Mouse (Mus musculus) lung, adult 2 months (tissue): ENCODE measurements around the gene Olfr69. TPM values are rescaled to one million over a fixed set of nuclear protein-coding genes. Genes with fewer than 3 reads are reported as not detected.
"Not testable (repeated sequence)": the region's sequence is repeated elsewhere in the genome, so short reads cannot be mapped to it uniquely, and the experiment has no call there.

ENCODE experiments used
- DNase-seq: peaks from one replicate; pipeline ENCODE4 v3.0.0; 2022
- H3K4me1 ChIP-seq: fragments of 200-500 bp; 2 replicates; pipeline ENCODE4 v1.6.1; 2011; ENCODE audit warnings: low read length; ENCODE audit not compliant: control insufficient read depth, insufficient read depth
- H3K4me3 ChIP-seq: fragments of 200-500 bp; replicated peaks from 2 replicates; pipeline ENCODE3; 2011; ENCODE audit warnings: low read depth, mild to moderate bottlenecking, control low read depth, low read length; ENCODE audit errors: extremely low read depth
- CTCF ChIP-seq: fragments of 200-500 bp; IDR thresholded peaks from 2 replicates; pipeline ENCODE4 v1.5.1; 2011; ENCODE audit warnings: mild to moderate bottlenecking, low read length, control low read depth; ENCODE audit not compliant: insufficient read depth
- POLR2A ChIP-seq: fragments of 200-500 bp; IDR thresholded peaks from 2 replicates; pipeline ENCODE4 v1.6.1; 2011; ENCODE audit warnings: low read depth, mild to moderate bottlenecking, control low read depth, low read length, borderline replicate concordance; ENCODE audit errors: extremely low read depth
- WGBS: fragments of 180-500 bp; shearing (Covaris S2); methylation state at CpG from one replicate; pipeline ENCODE4 v1.1.7; 2018; 5-methylcytosine and 5-hydroxymethylcytosine counted together
- polyA plus RNA-seq: library from polyadenylated mRNA; depleted of rRNA; stranded (reverse); fragments of >200 nt; gene quantifications from 2 replicates; pipeline ENCODE4 v1.2.3, GENCODE M21; 2012; rRNA removed

The Olfr69 gene
- polyA plus RNA-seq = not detected in 2 replicates

GRCm38 (mm10) chr7:103771494-103771893 is at the start of gene Olfr69:
Gene Olfr69, minus strand, starts transcription at chr7:103771594.
- WGBS = 70% methylated on average over 2 of the region's 2 CpGs
- TF ChIP-seq CTCF (no peak), POLR2A (no peak)
- no peaks in the 10 kb centered on the region for H3K4me1 ChIP-seq
- H3K4me3 ChIP-seq = no peak within 1 kb of the TSS
- no peak for DNase-seq

- 78% methylated on average over 1 of the region's 2 CpGs for WGBS
- not testable (repeated sequence) for H3K4me3 ChIP-seq, DNase-seq, H3K4me1 ChIP-seq
Measured at GRCm38 (mm10) chr7:103815085-103815484, 43.7 kb upstream of the Olfr69 start.

GRCm38 (mm10) chr7:103813766-103814165 is 42.4 kb upstream of the Olfr69 start, which contains the start of gene Hbb-bt:
Gene Hbb-bt, minus strand, starts transcription at chr7:103813996.
- no peak for DNase-seq
- no peak within 1 kb of the TSS for H3K4me3 ChIP-seq
- H3K4me1 ChIP-seq = no peaks in the 10 kb centered on the region
- TF ChIP-seq POLR2A (no peak), CTCF (no peak)
- WGBS = 86% methylated on average over 3 of the region's 3 CpGs

GRCm38 (mm10) chr7:103813152-103813551 is 41.8 kb upstream of the Olfr69 start:
- DNase-seq, H3K4me1 ChIP-seq, H3K4me3 ChIP-seq: not testable (repeated sequence)
- no CpG with 5 or more reads among the region's 3 CpGs for WGBS

GRCm38 (mm10) chr7:103812174-103812573 is 40.8 kb upstream of the Olfr69 start:
- 23% methylated on average over 1 of the region's 1 CpGs for WGBS
- TF ChIP-seq CTCF (no peak), POLR2A (no peak)

GRCm38 (mm10) chr7:103811223-103811845 is 39.9 kb upstream of the Olfr69 start:
- 78% methylated on average over 1 of the region's 1 CpGs for WGBS

More at GRCm38 (mm10) chr7:103812174-103812573, 40.8 kb upstream of the Olfr69 start:
- Histone ChIP-seq H3K4me3 (no peak overlapping the region), H3K4me1 (no peaks in the 10 kb centered on the region)
- no peak for DNase-seq

GRCm38 (mm10) chr7:103810746-103811145 is 39.4 kb upstream of the Olfr69 start:
- WGBS = 70% methylated on average over 3 of the region's 3 CpGs
- no peak for TF ChIP-seq POLR2A
- TF ChIP-seq CTCF = no peak
- no peak for DNase-seq
- Histone ChIP-seq H3K4me3 (no peak overlapping the region), H3K4me1 (no peaks in the 10 kb centered on the region)

More at GRCm38 (mm10) chr7:103811223-103811845, 39.9 kb upstream of the Olfr69 start:
- Histone ChIP-seq H3K4me1 (no peaks in the 10 kb centered on the region), H3K4me3 (no peak overlapping the region)
- TF ChIP-seq CTCF = no peak
- TF ChIP-seq POLR2A = no peak
- no peak for DNase-seq

GRCm38 (mm10) chr7:103810296-103810695 is 38.9 kb upstream of the Olfr69 start:
- TF ChIP-seq CTCF (no peak), POLR2A (no peak)
- no peak overlapping the region for H3K4me3 ChIP-seq
- no peak for DNase-seq
- 81% methylated on average over 1 of the region's 1 CpGs for WGBS
- no peaks in the 10 kb centered on the region for H3K4me1 ChIP-seq

- Histone ChIP-seq H3K4me1 (no peaks in the 10 kb centered on the region), H3K4me3 (no peak overlapping the region)
- TF ChIP-seq CTCF (no peak), POLR2A (no peak)
- WGBS = 53% methylated on average over 1 of the region's 1 CpGs
- no peak for DNase-seq
Measured at GRCm38 (mm10) chr7:103809801-103810155, 38.4 kb upstream of the Olfr69 start.

GRCm38 (mm10) chr7:103808971-103809800 is 37.8 kb upstream of the Olfr69 start:
- TF ChIP-seq CTCF (no peak), POLR2A (no peak)
- 31% methylated on average over 5 of the region's 5 CpGs for WGBS

GRCm38 (mm10) chr7:103808120-103808519 is 36.7 kb upstream of the Olfr69 start:
- DNase-seq, H3K4me1 ChIP-seq, H3K4me3 ChIP-seq: not testable (repeated sequence)
- 62% methylated on average over 2 of the region's 2 CpGs for WGBS

More at GRCm38 (mm10) chr7:103808971-103809800, 37.8 kb upstream of the Olfr69 start:
- no peaks in the 10 kb centered on the region for H3K4me1 ChIP-seq
- no peak overlapping the region for H3K4me3 ChIP-seq
- no peak for DNase-seq
